Mouse (Mus musculus) midbrain, embryonic 10.5 days (tissue): ENCODE results near the gene Phactr3. TPM values are rescaled to one million over a fixed set of nuclear protein-coding genes. Genes with fewer than 3 reads are reported as not detected.
"Not testable (repeated sequence)": the region's sequence is repeated elsewhere in the genome, so short reads cannot be mapped to it uniquely, and the experiment has no call there.

Experiments
- DNase-seq: peaks from one replicate; pipeline ENCODE4 v3.0.0-alpha.2; 2017; ENCODE audit warnings: low spot score
- H3K27ac ChIP-seq: fragments of 300-500 bp; sonication (generic); replicated peaks from 2 replicates; pipeline ENCODE4 v1.5.1; 2016; ENCODE audit warnings: mild to moderate bottlenecking
- H3K27me3 ChIP-seq: fragments of 300-500 bp; sonication (generic); 2 replicates; pipeline ENCODE4 v1.6.1; 2016; ENCODE audit warnings: low read depth, mild to moderate bottlenecking; ENCODE audit not compliant: poor library complexity, severe bottlenecking
- H3K36me3 ChIP-seq: fragments of 300-500 bp; sonication (generic); 2 replicates; pipeline ENCODE4 v1.6.1; 2016; ENCODE audit warnings: mild to moderate bottlenecking, moderate library complexity
- H3K4me1 ChIP-seq: fragments of 300-500 bp; sonication (generic); 2 replicates; pipeline ENCODE4 v1.6.1; 2016
- H3K4me3 ChIP-seq: fragments of 300-500 bp; sonication (generic); 2 replicates; pipeline ENCODE4 v1.5.1; 2016; ENCODE audit warnings: mild to moderate bottlenecking, moderate library complexity
- H3K9me3 ChIP-seq: fragments of 300-500 bp; sonication (generic); replicated peaks from 2 replicates; pipeline ENCODE4 v1.6.1; 2016; ENCODE audit warnings: mild to moderate bottlenecking
- WGBS: fragments of 180-500 bp; shearing (Covaris S2); methylation state at CpG from one replicate; pipeline ENCODE4 v1.1.7; 2016; 5-methylcytosine and 5-hydroxymethylcytosine counted together
- polyA plus RNA-seq: library from polyadenylated mRNA; unstranded; fragments of >200 nt; fragmentation: Nextera tagmentation; extraction: Ambion mirVana; gene quantifications from 2 replicates; pipeline ENCODE4 v1.2.1, GENCODE M21; 2016

Gene Phactr3
- 5.8 and 6.7 TPM in 2 replicates for polyA plus RNA-seq

DNA sequence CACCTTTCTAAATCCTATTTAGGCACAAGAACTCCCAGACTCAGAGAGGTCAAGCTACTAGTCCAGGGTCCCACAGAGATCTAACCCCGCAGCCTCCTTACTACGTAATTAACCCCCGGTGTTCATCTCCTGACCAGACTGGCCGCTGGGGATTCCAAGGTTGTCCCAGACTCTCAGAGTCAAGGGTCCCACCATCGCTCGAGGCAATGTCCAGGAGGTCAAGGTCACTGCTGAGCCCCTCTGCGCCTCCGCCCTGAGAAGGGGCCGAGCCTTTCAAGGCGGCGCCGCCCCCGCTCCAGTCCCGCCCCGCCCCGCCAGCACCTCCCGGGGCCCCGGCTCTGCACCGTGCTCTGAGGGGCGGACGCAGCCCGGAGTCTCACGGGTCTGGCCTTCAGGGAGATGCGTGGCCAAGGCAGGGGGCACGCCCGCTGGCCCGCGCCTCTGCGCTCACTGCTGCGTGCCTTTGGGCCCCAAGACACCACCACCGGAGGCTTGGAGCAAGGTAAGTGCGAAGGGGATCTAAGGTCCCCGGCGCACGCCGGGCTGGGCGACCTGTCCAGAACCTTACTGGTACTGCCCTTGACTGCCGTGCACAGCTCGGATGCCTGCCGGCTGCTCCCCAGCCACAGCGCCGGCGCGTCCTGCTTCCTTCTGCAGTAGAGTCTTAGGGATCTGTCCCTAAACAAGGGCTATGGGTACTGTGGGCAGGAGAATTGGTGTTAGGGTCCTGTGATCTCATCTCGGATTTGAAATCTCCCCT is at the start of gene Phactr3:
Gene Phactr3, plus strand, starts transcription at position 175 of the 760 bp plus-strand sequence.
- DNase-seq = peak; percentile 49
- peak within 1 kb of the TSS; percentile 53 for H3K27ac ChIP-seq
- H3K9me3 ChIP-seq = no peaks in the 10 kb centered on the region
- no peaks in the 10 kb centered on the region for H3K36me3 ChIP-seq
- 1% methylated on average over 45 of the region's 45 CpGs for WGBS
- H3K4me3 ChIP-seq = peak within 1 kb of the TSS; percentile 64
- H3K4me1 ChIP-seq = peaks cover 24% of the 10 kb centered on the region
- peaks cover 48% of the 10 kb centered on the region for H3K27me3 ChIP-seq

DNA sequence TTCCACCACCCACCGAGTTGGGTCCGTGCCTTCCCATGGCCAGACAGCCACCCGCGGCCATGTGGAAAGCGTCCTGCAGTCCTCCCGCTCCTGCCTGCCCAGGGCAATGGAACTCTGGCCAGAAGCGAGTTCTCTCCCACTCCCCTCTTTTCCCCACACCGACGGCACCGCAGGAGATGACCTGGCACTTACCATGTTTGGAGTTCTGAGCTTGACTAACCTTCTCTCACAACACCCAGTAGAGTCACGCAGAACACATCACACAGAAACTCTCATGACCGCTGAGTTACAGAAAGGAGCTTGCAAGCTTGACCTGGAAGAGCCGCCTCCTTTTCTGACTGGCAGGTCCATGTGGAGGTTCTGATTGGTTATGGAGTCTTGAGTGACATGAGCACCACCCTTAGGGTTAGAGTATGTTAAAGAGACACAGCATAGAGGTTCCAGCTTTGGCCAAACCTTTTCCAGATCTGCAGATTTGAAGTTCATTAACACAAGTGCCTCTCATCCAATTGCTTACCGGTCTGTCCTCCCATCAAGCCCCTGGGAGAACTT is 40.5 kb upstream of the Phactr3 start, which contains the start of gene Zfp931:
Gene Zfp931, minus strand, starts transcription at position 311 of the 552 bp plus-strand sequence.
- H3K4me3 ChIP-seq = peak within 1 kb of the TSS; percentile 55
- H3K27me3 ChIP-seq, H3K9me3 ChIP-seq, H3K36me3 ChIP-seq, DNase-seq, H3K4me1 ChIP-seq, H3K27ac ChIP-seq: not testable (repeated sequence)
- WGBS = 0% methylated on average over 7 of the region's 14 CpGs

DNA sequence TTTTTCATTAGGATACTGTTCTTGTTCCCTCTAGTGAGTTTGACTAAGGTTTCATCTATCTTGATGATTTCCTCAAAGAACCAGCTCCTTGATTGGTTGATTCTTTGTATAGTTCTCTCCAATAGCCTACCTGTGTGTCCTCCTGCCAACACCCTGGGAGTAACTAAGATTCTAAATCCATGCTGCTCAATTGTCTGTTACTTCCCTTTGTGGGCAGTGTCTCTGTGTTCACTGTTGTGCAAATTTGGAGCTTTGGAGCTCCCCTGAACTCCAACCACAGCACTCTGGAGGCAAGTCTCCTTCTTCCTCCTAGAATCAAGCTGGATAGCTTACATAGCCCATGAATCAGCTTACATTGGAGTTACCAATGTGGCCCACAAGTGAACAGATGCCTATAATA is 29.2 kb upstream of the Phactr3 start:
- Histone ChIP-seq H3K27me3 (no peaks in the 10 kb centered on the region), H3K4me3 (no peak overlapping the region), H3K36me3 (no peaks in the 10 kb centered on the region), H3K9me3 (no peaks in the 10 kb centered on the region), H3K27ac (no peak overlapping the region), H3K4me1 (no peaks in the 10 kb centered on the region)
- DNase-seq = no peak

DNA sequence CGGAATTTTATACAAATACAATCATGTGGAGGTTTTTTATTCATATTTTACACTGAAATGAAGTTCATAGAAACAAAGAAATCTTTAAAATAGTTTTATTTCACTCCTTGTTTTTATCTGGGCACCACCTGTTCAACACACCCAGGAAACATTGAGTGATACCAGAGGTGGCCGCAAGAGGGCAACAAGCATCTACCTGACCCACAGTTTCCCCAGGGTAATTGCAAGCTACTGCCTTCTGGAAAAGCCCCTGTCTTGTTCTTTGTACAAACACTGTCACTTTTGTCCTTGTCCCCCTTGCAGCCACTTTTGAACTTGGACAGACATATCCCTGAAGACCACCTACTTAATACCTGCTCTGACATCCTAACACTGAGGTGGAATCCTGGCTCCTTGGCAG is 20.8 kb upstream of the Phactr3 start:
- H3K27me3 ChIP-seq = no peaks in the 10 kb centered on the region
- 6% methylated on average over 2 of the region's 2 CpGs for WGBS
- no peaks in the 10 kb centered on the region for H3K4me1 ChIP-seq
- no peak overlapping the region for H3K27ac ChIP-seq
- no peak overlapping the region for H3K4me3 ChIP-seq
- H3K36me3 ChIP-seq = no peaks in the 10 kb centered on the region
- peak; percentile 48 for DNase-seq
- no peaks in the 10 kb centered on the region for H3K9me3 ChIP-seq

DNA sequence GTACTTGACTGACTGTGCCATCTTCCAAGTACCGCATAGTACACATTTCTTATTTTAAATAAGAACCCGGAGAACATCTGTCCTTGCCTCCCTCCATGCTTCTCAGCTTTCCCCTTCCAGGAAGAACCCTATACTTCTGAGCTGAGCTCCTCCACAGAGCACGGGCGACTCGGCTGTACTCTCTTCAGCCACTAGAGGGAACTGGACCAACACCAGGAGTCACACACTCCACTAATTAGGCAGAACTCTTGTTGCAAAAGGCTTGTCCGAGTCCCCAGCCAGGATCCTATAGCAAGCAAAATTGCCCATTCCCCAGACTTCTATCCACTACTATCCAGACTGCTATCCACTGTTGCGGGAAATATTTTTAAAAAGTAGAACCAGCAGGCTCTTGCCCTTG is 16.8 kb upstream of the Phactr3 start:
- 19% methylated on average over 7 of the region's 7 CpGs for WGBS
- Histone ChIP-seq H3K27me3 (no peaks in the 10 kb centered on the region), H3K36me3 (no peaks in the 10 kb centered on the region)

DNA sequence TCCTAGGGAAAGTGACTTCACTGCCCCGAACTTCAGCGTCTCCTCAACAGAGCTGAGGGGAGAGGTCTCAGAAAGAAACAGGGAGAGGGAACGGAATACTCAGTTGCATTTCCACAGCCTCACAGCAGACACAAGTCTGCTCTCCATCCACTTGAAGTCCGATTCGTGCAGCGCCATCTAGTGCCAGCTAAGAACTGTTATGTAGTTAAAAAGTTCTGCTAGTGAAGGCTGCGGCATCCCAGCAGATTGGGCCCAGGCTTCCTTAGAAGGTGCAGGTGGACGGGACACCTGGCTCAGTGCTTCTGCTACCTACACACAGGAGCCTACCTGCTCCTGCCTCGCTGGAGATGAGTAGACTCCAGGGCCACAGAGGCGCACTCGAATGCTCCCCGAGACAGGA is 829 bp upstream of the Phactr3 start:
- Histone ChIP-seq H3K4me3 (no peak overlapping the region), H3K27me3 (peaks cover 48% of the 10 kb centered on the region), H3K36me3 (no peaks in the 10 kb centered on the region), H3K4me1 (peaks cover 24% of the 10 kb centered on the region), H3K27ac (no peak overlapping the region), H3K9me3 (no peaks in the 10 kb centered on the region)
- DNase-seq = peak; percentile 58
- 23% methylated on average over 12 of the region's 12 CpGs for WGBS

More for the DNA sequence above, 16.8 kb upstream of the Phactr3 start:
- no peak overlapping the region for H3K4me3 ChIP-seq
- H3K4me1 ChIP-seq = no peaks in the 10 kb centered on the region
- peak; percentile 62 for DNase-seq
- no peaks in the 10 kb centered on the region for H3K9me3 ChIP-seq
- no peak overlapping the region for H3K27ac ChIP-seq

DNA sequence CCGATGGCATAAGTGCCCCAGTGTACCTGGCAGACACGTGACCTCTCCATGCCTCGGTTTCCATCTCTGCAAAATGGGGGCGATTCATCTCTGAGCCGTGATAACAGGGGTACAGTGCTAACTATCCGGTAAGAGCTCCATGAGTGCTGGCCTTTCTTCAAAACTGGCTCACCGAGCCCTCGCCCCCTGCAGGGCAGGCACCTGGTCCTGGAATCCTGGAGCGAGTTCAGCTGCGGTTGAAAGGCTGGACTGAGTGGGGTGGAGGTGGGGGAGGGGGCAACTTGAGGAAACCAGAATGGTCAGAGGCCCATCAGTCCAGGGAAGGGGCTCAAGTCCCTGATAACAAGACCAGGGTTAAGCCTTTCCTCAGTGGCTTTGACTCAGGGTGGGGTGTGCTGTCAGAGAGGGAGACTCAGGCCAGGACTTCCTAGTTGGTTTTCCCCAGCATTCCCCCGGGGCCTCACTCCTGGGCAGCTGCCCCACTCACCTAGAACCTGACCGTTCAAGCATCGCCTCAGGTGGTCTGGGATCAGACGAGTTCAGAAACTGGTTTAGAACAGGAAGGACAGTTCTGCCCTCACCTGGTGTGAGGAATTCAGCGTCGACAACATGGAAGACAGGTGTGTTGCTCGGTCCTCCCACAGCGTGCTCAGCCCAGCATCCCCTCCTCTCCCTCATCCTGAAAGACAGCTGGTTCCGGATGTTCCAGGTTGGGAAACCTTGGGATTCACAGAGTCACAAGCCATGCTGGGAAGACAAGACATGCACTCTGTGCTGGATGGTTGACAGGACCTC is 983 bp downstream of the Phactr3 start:
- H3K4me3 ChIP-seq = peak overlapping the region; percentile 64
- H3K36me3 ChIP-seq = no peaks in the 10 kb centered on the region
- H3K4me1 ChIP-seq = peaks cover 24% of the 10 kb centered on the region
- WGBS = 21% methylated on average over 19 of the region's 19 CpGs
- H3K9me3 ChIP-seq = no peaks in the 10 kb centered on the region
- DNase-seq = no peak
- H3K27ac ChIP-seq = 0 out of 2 replicates have a peak overlapping the region, but pooled peaks have one; percentile 53
- peaks cover 48% of the 10 kb centered on the region for H3K27me3 ChIP-seq

DNA sequence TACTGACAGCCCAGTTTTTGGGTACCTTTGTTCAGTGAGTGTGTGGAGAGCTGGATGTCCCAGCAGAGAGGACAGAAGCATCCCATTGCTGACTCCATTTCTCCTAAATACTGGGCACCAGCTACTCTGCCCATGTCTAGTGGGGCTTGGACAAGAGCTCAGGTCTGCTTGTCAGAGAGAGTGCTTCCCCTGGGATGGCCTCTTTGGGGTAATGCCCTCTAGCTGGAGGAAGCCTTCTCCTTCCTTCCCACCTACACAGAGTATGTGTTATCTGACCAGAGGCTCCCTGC is 1.5 kb downstream of the Phactr3 start:
- no peaks in the 10 kb centered on the region for H3K9me3 ChIP-seq
- H3K36me3 ChIP-seq = no peaks in the 10 kb centered on the region
- no peak overlapping the region for H3K27ac ChIP-seq
- no peak overlapping the region for H3K4me3 ChIP-seq
- H3K4me1 ChIP-seq = peaks cover 24% of the 10 kb centered on the region
- DNase-seq = no peak
- peaks cover 48% of the 10 kb centered on the region for H3K27me3 ChIP-seq

DNA sequence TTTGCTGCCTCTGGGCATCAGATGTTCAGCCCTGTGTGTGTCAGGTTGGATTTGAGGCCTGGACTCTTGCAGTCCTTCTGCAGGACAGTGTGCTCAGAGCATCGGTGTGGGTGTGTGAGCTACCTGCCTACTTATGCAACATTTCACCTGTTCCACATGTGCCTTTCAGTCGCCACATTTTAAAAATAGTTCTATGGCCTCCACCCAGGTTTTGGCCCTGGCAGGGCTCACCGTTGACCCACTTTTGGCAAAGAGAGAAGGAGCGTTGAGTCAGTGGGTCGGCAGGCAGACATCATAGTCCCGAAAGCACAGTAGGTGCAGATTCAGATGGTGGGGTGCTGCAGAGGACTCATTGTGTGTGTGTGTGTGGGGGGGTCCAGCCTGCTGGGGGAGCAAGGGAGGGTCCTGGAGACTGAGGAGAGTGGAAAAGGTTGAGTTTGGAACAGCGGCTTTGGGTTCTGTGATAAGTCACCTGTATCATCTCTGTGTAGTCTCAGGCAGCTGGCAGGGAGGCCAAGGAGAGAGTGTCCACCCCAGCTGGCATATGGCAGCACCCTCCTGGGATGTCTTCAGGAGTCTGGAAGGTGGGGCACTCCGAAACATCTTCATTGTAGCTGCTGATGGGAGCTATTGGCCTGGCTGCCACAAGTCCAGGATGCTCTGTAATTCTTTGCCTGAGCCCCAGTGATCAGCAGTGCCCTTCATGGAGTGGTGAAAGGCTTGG is 2.0 kb downstream of the Phactr3 start:
- Histone ChIP-seq H3K4me1 (peaks cover 28% of the 10 kb centered on the region), H3K27ac (no peak overlapping the region), H3K4me3 (no peak overlapping the region), H3K36me3 (no peaks in the 10 kb centered on the region), H3K9me3 (no peaks in the 10 kb centered on the region), H3K27me3 (peaks cover 48% of the 10 kb centered on the region)
- WGBS = 92% methylated on average over 8 of the region's 8 CpGs
- peak; percentile 9 for DNase-seq

DNA sequence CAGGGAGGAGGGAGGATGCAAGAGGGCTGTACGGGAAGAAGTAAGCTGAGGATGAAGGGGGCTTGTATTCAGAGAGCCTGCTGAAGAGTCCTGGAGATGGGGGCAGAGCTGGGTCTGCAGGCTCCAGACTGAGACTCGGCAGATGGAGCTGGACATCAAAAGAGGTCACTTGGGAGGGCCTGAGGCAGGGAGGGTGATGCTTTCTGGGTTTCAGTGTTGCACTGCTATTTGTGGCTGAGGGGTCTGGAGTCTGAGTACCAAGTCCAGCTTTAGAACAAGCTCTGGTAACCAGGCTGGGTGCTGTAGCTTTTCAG is 2.6 kb downstream of the Phactr3 start:
- no peak overlapping the region for H3K4me3 ChIP-seq
- peak; percentile 10 for DNase-seq
- WGBS = 49% methylated on average over 2 of the region's 2 CpGs
- peaks cover 48% of the 10 kb centered on the region for H3K27me3 ChIP-seq
- H3K9me3 ChIP-seq = no peaks in the 10 kb centered on the region
- no peaks in the 10 kb centered on the region for H3K36me3 ChIP-seq
- no peak overlapping the region for H3K27ac ChIP-seq
- H3K4me1 ChIP-seq = peaks cover 28% of the 10 kb centered on the region

DNA sequence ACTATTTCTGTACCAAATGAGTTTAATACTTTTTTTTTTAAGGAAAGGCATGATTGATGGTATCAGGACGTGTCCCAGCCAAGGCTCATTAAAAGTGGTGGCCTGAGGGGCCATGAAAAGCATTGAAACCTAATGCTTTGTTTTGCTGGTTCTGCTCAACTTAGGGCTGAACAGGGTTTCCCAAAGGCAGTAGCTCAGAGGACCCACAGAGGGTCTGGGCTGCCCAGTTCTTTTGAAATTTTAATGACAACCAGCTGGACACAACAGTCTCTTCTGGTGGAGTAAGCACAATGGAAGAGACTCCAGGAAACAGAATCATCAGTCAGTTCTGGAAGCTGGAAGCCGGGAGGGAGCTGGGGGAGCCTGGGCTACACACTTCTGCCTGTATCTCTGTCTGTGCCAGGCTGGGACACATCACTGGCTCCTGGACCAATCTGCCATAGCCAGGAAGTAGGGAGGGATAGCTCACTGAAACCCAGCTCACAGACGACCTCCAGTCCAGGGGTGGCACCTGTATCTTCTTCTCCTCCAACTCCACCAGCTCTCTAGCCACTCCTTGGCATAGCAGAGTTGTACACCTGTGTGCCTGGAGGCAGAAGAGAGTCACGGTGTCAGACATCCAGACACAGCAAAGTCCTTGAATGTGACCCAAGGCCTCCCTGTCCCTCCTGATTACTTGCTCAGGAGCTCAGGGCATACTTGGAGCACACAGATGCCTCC is 3.3 kb downstream of the Phactr3 start:
- Histone ChIP-seq H3K4me3 (no peak overlapping the region), H3K4me1 (peaks cover 28% of the 10 kb centered on the region), H3K9me3 (no peaks in the 10 kb centered on the region), H3K36me3 (no peaks in the 10 kb centered on the region), H3K27me3 (peaks cover 46% of the 10 kb centered on the region), H3K27ac (no peak overlapping the region)
- peak; percentile 11 for DNase-seq
- WGBS = 41% methylated on average over 4 of the region's 4 CpGs

DNA sequence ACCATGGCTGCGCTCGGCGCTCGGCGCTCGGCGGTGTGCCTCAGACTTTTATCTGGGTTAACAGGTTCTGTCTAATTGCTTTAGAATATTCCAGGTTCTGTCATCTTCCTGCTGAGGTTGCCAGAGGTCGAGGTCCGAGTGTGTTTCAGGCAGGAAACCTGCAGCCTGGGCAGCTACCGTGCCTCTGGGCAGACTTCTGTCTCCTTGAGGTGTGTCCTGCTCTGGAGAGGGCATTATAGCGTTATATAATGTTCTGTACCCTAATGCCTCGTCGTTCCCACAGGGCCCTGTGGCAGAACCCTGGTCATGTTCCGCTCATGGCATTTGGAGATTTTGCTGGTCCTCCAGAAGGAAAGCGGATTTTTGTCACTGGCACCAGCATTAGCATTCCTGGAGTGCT is 4.7 kb downstream of the Phactr3 start:
- H3K27me3 ChIP-seq = peaks cover 33% of the 10 kb centered on the region
- H3K4me1 ChIP-seq = peaks cover 25% of the 10 kb centered on the region
- WGBS = 84% methylated on average over 15 of the region's 15 CpGs
- H3K36me3 ChIP-seq = no peaks in the 10 kb centered on the region
- peak; percentile 9 for DNase-seq
- no peaks in the 10 kb centered on the region for H3K9me3 ChIP-seq
- H3K27ac ChIP-seq = no peak overlapping the region
- H3K4me3 ChIP-seq = no peak overlapping the region
